ENCODE assay signal across 24 mouse cellular contexts in genomic region chr4:14056085-14056484, GRCm38 (mm10).
"Had no signal": no experiment of that assay in that cellular context is flagged by ENCODE, and none has a peak within 500 bp of the region (broad histone marks: within the 10 kb centered on the region; RNA-seq: fewer than 3 reads in every experiment).

No protein-coding gene starts in this region.

- H3K9ac ChIP-seq: kidney, embryonic 15.5 days; limb, embryonic 12.5 days; limb, embryonic 15.5 days; liver, embryonic 14.5 days; liver, postnatal 0 days; lung, embryonic 15.5 days; midbrain, embryonic 13.5 days had no signal

- H3K27me3 ChIP-seq: kidney, embryonic 15.5 days; limb, embryonic 12.5 days; limb, embryonic 15.5 days; lung, embryonic 15.5 days; megakaryocyte, embryonic 14.5 days; midbrain, embryonic 13.5 days had no signal

- DNase-seq: kidney, adult 8-10 months; kidney, postnatal 10 days; kidney, postnatal 36 days; layer of hippocampus, postnatal 36 days; liver, postnatal 0 days; lung, postnatal 10 days; lung, postnatal 36 days; right cerebral cortex, adult 18-20 months; right cerebral cortex, postnatal 14 days; right cerebral cortex, postnatal 4 days; thymus, adult 18-20 months; thymus, postnatal 4 days had no signal

- H3K9me3 ChIP-seq: kidney, embryonic 15.5 days; limb, embryonic 12.5 days; limb, embryonic 15.5 days; lung, embryonic 15.5 days; megakaryocyte, embryonic 14.5 days; midbrain, embryonic 10.5 days; midbrain, embryonic 13.5 days had no signal

- ATAC-seq: midbrain, embryonic 13.5 days; midbrain, embryonic 16.5 days had no signal

- H3K4me1 ChIP-seq: kidney, embryonic 15.5 days; limb, embryonic 12.5 days; limb, embryonic 15.5 days; lung, embryonic 15.5 days; megakaryocyte, embryonic 14.5 days; midbrain, embryonic 10.5 days had no signal

- H3K36me3 ChIP-seq: kidney, embryonic 15.5 days; limb, embryonic 12.5 days; limb, embryonic 15.5 days; lung, embryonic 15.5 days; midbrain, embryonic 10.5 days; midbrain, embryonic 13.5 days had no signal

- H3K4me3 ChIP-seq: kidney, embryonic 15.5 days; left cerebral cortex, adult 2 months; limb, embryonic 12.5 days; limb, embryonic 15.5 days; lung, embryonic 15.5 days; megakaryocyte, embryonic 14.5 days; midbrain, embryonic 10.5 days; midbrain, embryonic 13.5 days; myocyte had no signal

- H3K4me2 ChIP-seq: kidney, embryonic 15.5 days; limb, embryonic 12.5 days; limb, embryonic 15.5 days; liver, embryonic 11.5 days; lung, embryonic 15.5 days; midbrain, embryonic 13.5 days had no signal

- H3K27ac ChIP-seq: kidney, embryonic 15.5 days; left cerebral cortex, adult 2 months; limb, embryonic 12.5 days; limb, embryonic 15.5 days; liver, embryonic 14.5 days; lung, embryonic 15.5 days; midbrain, embryonic 10.5 days; midbrain, embryonic 13.5 days had no signal
